In genomic region chr2:173296408-173296807, GRCm38 (mm10) we compare ENCODE assay signal across 23 mouse cellular contexts. TPM values are rescaled to one million over a fixed set of nuclear protein-coding genes. Genes with fewer than 3 reads are reported as not detected.
DNase-seq lines count a peak whose midpoint lies in the region; ATAC-seq and TF ChIP-seq lines count a peak whose summit lies in the region.
"Had no signal": no experiment of that assay in that cellular context is flagged by ENCODE, and none has a peak within 500 bp of the region (broad histone marks: within the 10 kb centered on the region; RNA-seq: fewer than 3 reads in every experiment).

No protein-coding gene starts in this region.

- H3K9ac ChIP-seq in embryonic facial prominence, embryonic 11.5 days (replicated peaks; ENCODE audit: low read length): no peak overlapping the region
- no peak overlapping the region for H3K9ac ChIP-seq in stomach, postnatal 0 days (ENCODE audit: low read length)
- no peak overlapping the region for H3K9ac ChIP-seq in kidney, embryonic 15.5 days

- no peak overlapping the region for H3K4me3 ChIP-seq in embryonic facial prominence, embryonic 11.5 days (ENCODE audit: low read depth, low read length)
- no peak overlapping the region for H3K4me3 ChIP-seq in embryonic facial prominence, embryonic 10.5 days
- H3K4me3 ChIP-seq in gastrocnemius, adult 2 months: no peak overlapping the region
- H3K4me3 ChIP-seq in myocyte: no peak overlapping the region
- no peak overlapping the region for H3K4me3 ChIP-seq in stomach, postnatal 0 days (ENCODE audit: low read depth, low read length)
- H3K4me3 ChIP-seq in kidney, embryonic 15.5 days (replicated peaks): no peak overlapping the region

- no peak overlapping the region for H3K27ac ChIP-seq in embryonic facial prominence, embryonic 11.5 days (replicated peaks; ENCODE audit: low read depth, low read length)
- no peak overlapping the region for H3K27ac ChIP-seq in embryonic facial prominence, embryonic 10.5 days (replicated peaks)
- no peak overlapping the region for H3K27ac ChIP-seq in gastrocnemius, adult 2 months
- H3K27ac ChIP-seq in stomach, postnatal 0 days (replicated peaks): no peak overlapping the region
- H3K27ac ChIP-seq in kidney, embryonic 15.5 days: no peak overlapping the region

- TF ChIP-seq CTCF in gastrocnemius, adult 2 months (IDR thresholded peaks at IDR 0.05): no peak
- TF ChIP-seq CTCF in stomach, postnatal 0 days (IDR thresholded peaks at IDR 0.05; ENCODE audit: low read depth): no peak

- H3K9me3 ChIP-seq in embryonic facial prominence, embryonic 11.5 days (replicated peaks; ENCODE audit: control insufficient read depth, low read length): no peaks in the 10 kb centered on the region
- 0 out of 2 replicates have a peak, but pooled peaks cover 3% of the 10 kb centered on the region for H3K9me3 ChIP-seq in embryonic facial prominence, embryonic 10.5 days
- H3K9me3 ChIP-seq in stomach, postnatal 0 days (ENCODE audit: control insufficient read depth, low read length): no peaks in the 10 kb centered on the region
- H3K9me3 ChIP-seq in kidney, embryonic 15.5 days (replicated peaks): no peaks in the 10 kb centered on the region

- no peaks in the 10 kb centered on the region for H3K36me3 ChIP-seq in embryonic facial prominence, embryonic 11.5 days (replicated peaks; ENCODE audit: control insufficient read depth, insufficient read depth, low read depth, low read length)
- no peaks in the 10 kb centered on the region for H3K36me3 ChIP-seq in embryonic facial prominence, embryonic 10.5 days (replicated peaks)
- no peaks in the 10 kb centered on the region for H3K36me3 ChIP-seq in myocyte (ENCODE audit: control insufficient read depth, insufficient read depth)
- H3K36me3 ChIP-seq in stomach, postnatal 0 days (ENCODE audit: control insufficient read depth, insufficient read depth, low read length): no peaks in the 10 kb centered on the region
- no peaks in the 10 kb centered on the region for H3K36me3 ChIP-seq in kidney, embryonic 15.5 days
- H3K36me3 ChIP-seq: G1E had no signal

- ATAC-seq in embryonic facial prominence, embryonic 11.5 days (replicated peaks; ENCODE audit: insufficient number of reproducible peaks, low FRiP score, low TSS enrichment, low read depth): 0 out of 2 replicates have a peak, but pooled peaks have one; percentile 51
- peak; percentile 55; the same call in 1 of the 2 replicates for ATAC-seq in stomach, postnatal 0 days (ENCODE audit: low FRiP score, low TSS enrichment)
- ATAC-seq in kidney, embryonic 15.5 days (replicated peaks; ENCODE audit: low FRiP score): no peak
- ATAC-seq: activated CD4-positive, CD25-positive, alpha-beta regulatory T cell, adult 4 months; CD4-positive, CD25-positive, alpha-beta regulatory T cell, adult 4 months; Patski had no signal

- no peak for TF ChIP-seq EP300 in stomach, postnatal 0 days (optimal IDR thresholded peaks at IDR 0.05)

- intact Hi-C loops in gastrocnemius, adult 2 months (cut with DNase I): no loop called here
- intact Hi-C loops in gastrocnemius, postnatal 14 days (cut with DNase I; ENCODE audit: low total_unique reads): loop anchor here (10.0 kb wide), 1 partner anchor 158 kb away; no protein-coding TSS in a partner anchor

- no peaks in the 10 kb centered on the region for H3K4me1 ChIP-seq in embryonic facial prominence, embryonic 11.5 days (ENCODE audit: control insufficient read depth, insufficient read depth, low read length)
- H3K4me1 ChIP-seq in embryonic facial prominence, embryonic 10.5 days: no peaks in the 10 kb centered on the region
- no peaks in the 10 kb centered on the region for H3K4me1 ChIP-seq in stomach, postnatal 0 days (replicated peaks; ENCODE audit: control insufficient read depth, insufficient read depth)
- no peaks in the 10 kb centered on the region for H3K4me1 ChIP-seq in kidney, embryonic 15.5 days

- no peaks in the 10 kb centered on the region for H3K27me3 ChIP-seq in embryonic facial prominence, embryonic 11.5 days (ENCODE audit: control insufficient read depth, insufficient read depth, low read length)
- H3K27me3 ChIP-seq in embryonic facial prominence, embryonic 10.5 days (replicated peaks; ENCODE audit: low read depth, poor library complexity, severe bottlenecking): no peaks in the 10 kb centered on the region
- no peaks in the 10 kb centered on the region for H3K27me3 ChIP-seq in myocyte (ENCODE audit: control insufficient read depth, insufficient read depth, insufficient read length)
- no peaks in the 10 kb centered on the region for H3K27me3 ChIP-seq in stomach, postnatal 0 days (ENCODE audit: control insufficient read depth, insufficient read depth, low read length)
- H3K27me3 ChIP-seq in kidney, embryonic 15.5 days: 0 out of 2 replicates have a peak, but pooled peaks cover 3% of the 10 kb centered on the region
- H3K27me3 ChIP-seq: CH12.LX, Patski had no signal

- H3K4me2 ChIP-seq in embryonic facial prominence, embryonic 11.5 days (ENCODE audit: low read depth, low read length): no peak overlapping the region
- H3K4me2 ChIP-seq in myocyte (ENCODE audit: low read depth): no peak overlapping the region
- H3K4me2 ChIP-seq in stomach, postnatal 0 days (replicated peaks; ENCODE audit: low read depth): no peak overlapping the region
- no peak overlapping the region for H3K4me2 ChIP-seq in kidney, embryonic 15.5 days

- DNase-seq in embryonic facial prominence, embryonic 11.5 days (ENCODE audit: low spot score): no peak
- no peak for DNase-seq in embryonic facial prominence, embryonic 10.5 days (ENCODE audit: low spot score)
- peak; percentile 4 for DNase-seq in gastrocnemius, adult 2 months
- DNase-seq in gastrocnemius, postnatal 14 days: no peak
- DNase-seq in stomach, postnatal 0 days (ENCODE audit: low spot score): no peak
- DNase-seq in layer of hippocampus, postnatal 14 days (ENCODE audit: low spot score in 2 of 2): no peak
- DNase-seq: adrenal gland, adult 2 months; adrenal gland, adult 8-10 months; adrenal gland, postnatal 10 days; adrenal gland, postnatal 14 days; adrenal gland, postnatal 25 days; adrenal gland, postnatal 36 days; B cell, adult 2 months; cerebellum, adult 11 months; cerebellum, adult 11-12 months had no signal

- TF ChIP-seq POLR2A in myocyte (IDR thresholded peaks at IDR 0.05; ENCODE audit: insufficient read length, low read depth): no peak

- no peaks in the 10 kb centered on the region for H3K79me2 ChIP-seq in myocyte (ENCODE audit: control insufficient read depth, insufficient read depth)

- H3ac ChIP-seq in myocyte (ENCODE audit: control insufficient read depth, insufficient read length): no peak overlapping the region

- WGBS in embryonic facial prominence, embryonic 11.5 days: 84% methylated on average over 9 of the region's 9 CpGs
- WGBS in embryonic facial prominence, embryonic 10.5 days: 87% methylated on average over 9 of the region's 9 CpGs
- WGBS in stomach, postnatal 0 days: 82% methylated on average over 9 of the region's 9 CpGs
- 83% methylated on average over 9 of the region's 9 CpGs for WGBS in kidney, embryonic 15.5 days

TF ChIP-seq in myocyte, 11 proteins besides CTCF, POLR2A, EP300 and RAD21:
- TF ChIP-seq REST (IDR thresholded peaks at IDR 0.05; ENCODE audit: insufficient read depth, insufficient read length) (no peak), MYOD1 (IDR thresholded peaks at IDR 0.05; ENCODE audit: control insufficient read depth in 1 of 3, insufficient read length in 2 of 3, low read depth in 2 of 3) (peak in 2 of 3 experiments; percentile 6 to 27), MYOG (IDR thresholded peaks at IDR 0.05; ENCODE audit: control insufficient read depth in 1 of 3, insufficient read depth in 1 of 3, insufficient read length in 2 of 3, low read depth in 2 of 3) (peak in 1 of 3 experiments; percentile 10), SRF (IDR thresholded peaks at IDR 0.05; ENCODE audit: control insufficient read depth, insufficient read length, low read depth) (no peak)

RNA-seq across cellular contexts. Expression of gene Pmepa1, which starts 20.1 kb away (rescaled TPM):
- polyA plus RNA-seq in embryonic facial prominence, embryonic 11.5 days (2014; fragmentation: Nextera tagmentation; extraction: Ambion mirVana): 3.3 and 3.4 TPM in 2 replicates
- 1.4 and 2.1 TPM in 2 replicates for polyA plus RNA-seq in embryonic facial prominence, embryonic 10.5 days (2016; fragmentation: Nextera tagmentation; extraction: Ambion mirVana)
- total RNA-seq in gastrocnemius, adult 2 months (2021): 10 to 100 TPM; 20.0 to 24.4 TPM
- 10 to 100 TPM; 11.1 to 12.1 TPM for total RNA-seq in gastrocnemius, postnatal 14 days (2021)
- polyA plus RNA-seq in myocyte (2012; fragmentation: generic; extraction: Trizol): 260 TPM
- 6.1 and 7.0 TPM in 2 replicates for polyA plus RNA-seq in stomach, postnatal 0 days (2015; fragmentation: Nextera tagmentation; extraction: Ambion mirVana)
- polyA plus RNA-seq in kidney, embryonic 15.5 days (2015; fragmentation: Nextera tagmentation; extraction: Ambion mirVana): 4.0 and 4.5 TPM in 2 replicates
- 10 to 100 TPM; 28.6 to 35.0 TPM for total RNA-seq in layer of hippocampus, postnatal 14 days (2021)
- total RNA-seq: MEL had no signal
- polyA plus RNA-seq: G1E had no signal

Comparison
In these comparisons a context has a peak if more than half of its experiments do, and no peak if none do; other contexts are left out.
1. RNA of gene Pmepa1, which starts 20.1 kb away (polyA plus RNA-seq): 260 TPM in myocyte (single experiment); 6.1 to 7.0 TPM in stomach, postnatal 0 days, 4.0 to 4.5 TPM in kidney, embryonic 15.5 days, 3.3 to 3.4 TPM in embryonic facial prominence, embryonic 11.5 days and 1.4 to 2.1 TPM in embryonic facial prominence, embryonic 10.5 days; every median in the first group is over 10 times any median in the second.